Mouse (Mus musculus) liver (tissue): Measurements from ENCODE around the gene Lpcat3.

Source experiments
- DNase-seq: peaks from one replicate; pipeline ENCODE4 v3.0.0-alpha.2; 2020; ENCODE audit warnings: mixed read lengths

Lpcat3 gene

DNA sequence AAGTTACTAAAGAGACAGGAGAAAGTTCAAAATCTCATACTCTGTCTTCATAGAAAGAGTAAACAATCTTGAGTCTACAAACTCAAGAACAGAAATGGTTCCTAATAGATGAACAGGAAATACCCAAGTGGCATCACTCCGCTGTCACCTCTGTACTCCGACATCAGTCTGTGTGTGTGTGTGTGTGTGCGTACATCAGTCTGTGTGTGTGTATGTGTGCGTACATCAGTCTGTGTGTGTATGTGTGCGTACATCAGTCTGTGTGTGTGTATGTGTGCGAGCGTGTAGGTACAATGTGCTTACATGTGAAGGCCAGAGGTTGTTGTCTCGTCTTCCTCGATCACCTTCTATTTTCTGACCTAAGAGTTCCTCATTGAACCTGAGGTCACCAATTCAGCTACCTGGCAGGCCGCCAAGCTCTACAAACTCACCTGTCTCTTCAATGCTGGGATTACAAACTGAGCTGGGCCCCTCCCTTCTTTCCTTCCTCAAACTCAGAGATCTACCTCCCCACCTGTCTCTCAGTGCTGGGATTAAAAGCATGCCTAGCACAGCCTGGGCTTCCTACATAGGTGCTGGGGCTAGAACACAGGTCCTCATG lies 45.6 kb downstream of the Lpcat3 start:
- DNase-seq: no peak

DNA sequence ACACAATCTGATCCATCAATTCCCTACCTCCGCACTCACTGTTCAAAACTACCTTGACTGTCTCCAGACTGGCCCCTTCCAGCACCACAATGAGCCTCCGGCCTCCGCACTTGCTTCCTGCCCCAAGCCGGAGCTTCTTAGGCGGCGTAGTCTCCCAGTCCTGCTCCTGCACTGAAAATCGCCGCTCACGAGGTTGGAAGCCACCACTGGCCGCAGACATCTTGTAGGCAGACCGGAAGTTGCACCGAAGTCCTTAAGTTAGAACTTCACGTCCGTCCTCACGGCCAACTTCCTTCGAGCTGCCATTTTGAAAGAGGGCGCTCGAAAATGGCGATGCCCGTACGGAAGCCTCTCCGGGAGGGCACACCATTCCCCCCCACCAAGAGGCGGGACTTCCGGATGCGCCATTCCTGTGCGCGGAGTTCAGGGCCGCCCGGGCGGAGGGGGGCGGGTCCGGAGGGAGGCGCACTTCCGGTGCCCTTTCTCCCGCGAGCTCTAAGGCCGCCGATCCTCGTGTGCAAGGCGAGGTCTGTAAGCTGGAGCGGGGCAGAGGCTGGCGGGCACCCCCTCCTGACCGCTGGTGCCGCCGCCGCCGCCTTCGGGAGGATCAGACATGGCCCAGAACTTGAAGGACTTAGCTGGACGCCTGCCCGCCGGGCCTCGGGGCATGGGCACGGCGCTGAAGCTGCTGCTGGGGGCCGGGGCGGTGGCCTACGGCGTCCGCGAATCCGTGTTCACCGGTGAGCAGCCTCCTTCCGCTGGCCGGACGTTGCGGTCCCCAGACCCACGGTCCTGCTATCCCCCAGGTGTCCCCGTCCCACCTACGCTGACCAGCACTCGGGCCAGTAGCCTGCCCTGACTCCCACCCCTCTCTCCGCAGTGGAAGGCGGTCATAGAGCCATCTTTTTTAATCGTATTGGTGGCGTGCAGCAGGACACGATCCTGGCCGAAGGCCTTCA lies 49.3 kb downstream of the Lpcat3 start, which contains the start of the genes Emg1 and Phb2:
Gene Emg1, minus strand, starts transcription at position 355 of the 959 bp plus-strand sequence.
Gene Phb2, plus strand, starts transcription at position 513 of the 959 bp plus-strand sequence.
- DNase-seq: peak; percentile 97

DNA sequence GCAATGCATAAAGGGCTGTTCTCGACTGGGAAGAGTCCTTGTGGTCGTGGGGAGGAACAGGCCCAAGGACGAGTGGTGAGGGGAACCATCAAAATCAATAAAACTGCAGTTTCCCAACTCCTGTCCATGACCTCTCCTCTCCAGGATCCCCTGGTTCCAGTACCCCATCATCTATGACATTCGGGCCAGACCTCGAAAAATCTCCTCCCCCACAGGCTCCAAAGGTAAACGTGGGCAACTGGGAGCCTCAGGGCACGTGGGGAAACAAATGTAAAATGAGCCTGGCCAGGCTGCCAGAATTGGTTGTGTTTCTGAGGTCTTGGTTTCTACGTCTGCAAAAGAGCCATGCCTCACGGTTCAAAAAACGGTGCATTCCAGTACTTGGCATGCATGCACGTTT lies 50.1 kb downstream of the Lpcat3 start:
- no peak for DNase-seq

DNA sequence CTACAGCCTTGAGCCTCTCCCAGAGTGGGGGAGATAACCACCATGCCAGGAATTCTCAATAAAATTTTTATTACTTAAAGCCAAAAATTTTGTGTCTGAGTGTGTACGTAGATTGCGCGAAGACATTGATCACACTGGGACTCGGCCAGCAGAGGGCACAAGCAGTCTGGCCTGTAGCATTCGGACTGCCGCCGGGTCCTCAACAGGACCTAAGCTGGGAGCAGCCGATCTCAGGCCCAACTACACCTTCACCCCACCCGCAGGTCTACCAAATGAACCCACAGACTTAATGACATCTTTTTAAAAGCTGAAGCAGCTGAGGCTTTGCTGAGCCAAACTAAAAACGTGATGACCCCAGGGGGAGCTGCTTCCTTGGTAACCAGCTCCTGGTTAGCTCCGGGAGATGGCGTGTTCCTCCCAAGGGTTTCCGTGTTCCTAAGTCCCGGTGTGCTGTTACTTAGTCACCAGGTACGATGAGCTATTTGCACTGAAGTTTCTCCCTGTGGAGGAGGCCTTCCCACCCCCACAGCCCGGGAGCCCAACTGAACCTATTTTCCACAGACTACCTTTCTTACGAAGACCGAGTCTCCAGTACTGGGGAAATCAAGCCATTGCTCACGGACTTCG lies 54.1 kb downstream of the Lpcat3 start:
- peak; percentile 67 for DNase-seq

DNA sequence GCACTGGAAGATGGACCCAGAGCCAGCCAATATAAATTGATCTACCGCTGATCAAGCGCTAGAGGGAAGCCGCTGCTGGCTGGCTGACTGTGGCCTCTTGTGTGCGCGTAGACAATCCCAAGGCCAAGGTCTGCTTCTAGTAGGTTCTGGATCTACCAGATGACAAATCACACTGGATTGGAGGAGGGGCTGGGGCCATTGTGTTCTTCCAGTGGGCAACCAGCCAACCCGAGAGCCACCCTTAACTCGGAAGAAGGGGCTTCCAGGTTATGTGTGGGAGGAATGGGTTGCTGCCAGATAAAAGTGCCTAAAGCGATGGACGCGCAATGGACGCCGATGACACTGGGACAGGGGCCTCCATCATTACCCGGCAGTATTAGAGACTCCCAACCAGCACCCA lies 55.1 kb downstream of the Lpcat3 start:
- DNase-seq: no peak

DNA sequence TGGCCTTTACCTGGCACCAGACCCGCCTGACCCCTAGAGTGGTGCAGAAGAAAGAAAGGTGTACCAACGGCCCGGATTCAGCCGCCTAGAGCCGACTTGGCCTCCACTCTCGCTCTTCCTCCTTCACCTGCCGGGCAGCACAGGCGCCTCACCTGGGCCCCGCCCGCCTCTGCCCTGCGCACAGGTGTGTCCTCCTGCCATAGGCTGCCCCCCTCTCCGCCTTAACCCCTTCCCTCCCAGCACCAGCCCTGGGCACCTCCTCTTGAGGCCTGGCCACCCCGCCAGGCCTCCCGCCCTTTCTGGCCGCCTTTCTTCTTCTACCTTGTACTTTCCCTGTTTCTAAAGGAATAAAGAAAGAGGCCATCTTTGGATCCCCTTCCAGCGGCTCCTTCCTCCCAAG lies 55.9 kb downstream of the Lpcat3 start:
- no peak for DNase-seq

DNA sequence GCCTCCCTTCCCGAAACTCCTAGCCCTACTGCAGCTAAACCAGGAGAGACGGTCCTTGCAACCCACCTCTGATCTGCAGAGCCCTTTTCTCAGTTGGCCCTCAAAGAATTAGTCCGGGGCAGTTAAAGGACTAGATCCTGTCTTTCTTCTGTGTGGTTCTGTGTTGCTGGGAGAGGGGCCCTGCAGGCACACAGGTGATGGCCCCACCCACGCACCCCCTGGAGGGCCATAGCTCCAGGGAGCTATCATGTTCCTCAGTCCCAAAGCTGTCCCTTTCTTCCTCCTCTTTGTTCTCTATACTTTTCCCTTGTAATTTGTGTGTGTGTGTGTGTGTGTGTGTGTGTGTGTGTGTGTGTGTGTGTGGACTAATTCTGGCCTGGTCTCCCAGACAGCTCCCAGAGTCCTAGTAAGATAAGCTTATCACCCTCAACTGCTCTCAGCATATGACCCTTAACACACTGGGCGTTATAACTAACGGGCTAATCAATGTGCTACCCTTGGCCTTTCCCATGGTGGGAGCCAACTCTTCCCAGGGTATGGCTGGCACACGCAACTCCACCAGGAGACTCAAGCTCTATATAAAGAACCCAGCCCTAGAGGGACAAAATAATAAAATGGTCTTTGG lies 56.6 kb downstream of the Lpcat3 start:
- peak; percentile 62 for DNase-seq

DNA sequence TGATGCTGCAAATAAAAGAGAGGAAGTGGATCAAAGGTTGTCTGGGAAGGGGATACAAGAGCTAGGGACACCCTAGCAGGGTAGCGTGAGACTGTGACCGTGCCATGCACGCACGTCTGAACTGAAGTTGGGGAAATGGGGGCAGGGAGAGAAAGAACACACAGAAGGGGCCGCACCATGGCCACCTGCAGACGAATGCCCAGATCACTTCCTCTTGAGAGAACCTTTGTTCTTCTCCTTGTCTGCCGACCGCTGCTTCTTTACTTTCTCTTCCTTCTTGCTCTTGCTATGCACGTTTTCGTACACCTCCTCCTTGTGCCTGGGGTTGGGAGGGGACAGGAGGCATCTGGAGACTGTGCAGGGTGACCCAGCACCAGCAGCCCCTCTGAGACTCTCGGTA lies 58.1 kb downstream of the Lpcat3 start:
- DNase-seq: no peak

DNA sequence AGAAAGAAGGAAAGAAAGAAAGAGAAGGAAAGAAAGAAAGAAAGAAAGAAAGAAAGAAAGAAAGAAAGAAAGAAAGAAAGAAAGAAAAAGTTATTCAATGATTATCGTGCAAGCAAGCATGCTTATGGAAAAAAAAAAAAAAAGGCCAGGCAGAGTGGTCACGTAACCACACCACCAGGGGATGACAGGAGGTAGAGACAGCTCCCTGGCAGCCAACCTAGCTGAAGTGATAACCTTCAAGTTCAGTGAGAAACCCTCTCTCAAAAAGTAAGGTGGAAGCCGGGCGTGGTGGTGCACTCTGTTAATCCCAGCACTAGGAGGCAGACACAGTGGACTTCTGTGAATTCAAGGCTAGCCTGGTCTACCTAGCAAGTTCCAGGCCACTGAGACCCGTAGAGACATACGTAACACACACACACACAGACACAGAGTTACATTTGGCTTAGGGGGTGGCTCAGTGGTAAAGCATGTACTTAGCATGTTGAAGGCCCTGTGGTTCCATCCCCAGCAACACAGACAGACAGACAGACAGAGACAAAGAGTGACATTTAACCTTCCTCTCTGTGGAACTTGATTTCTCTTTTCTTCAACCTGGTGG lies 60.1 kb downstream of the Lpcat3 start:
- DNase-seq: no peak

DNA sequence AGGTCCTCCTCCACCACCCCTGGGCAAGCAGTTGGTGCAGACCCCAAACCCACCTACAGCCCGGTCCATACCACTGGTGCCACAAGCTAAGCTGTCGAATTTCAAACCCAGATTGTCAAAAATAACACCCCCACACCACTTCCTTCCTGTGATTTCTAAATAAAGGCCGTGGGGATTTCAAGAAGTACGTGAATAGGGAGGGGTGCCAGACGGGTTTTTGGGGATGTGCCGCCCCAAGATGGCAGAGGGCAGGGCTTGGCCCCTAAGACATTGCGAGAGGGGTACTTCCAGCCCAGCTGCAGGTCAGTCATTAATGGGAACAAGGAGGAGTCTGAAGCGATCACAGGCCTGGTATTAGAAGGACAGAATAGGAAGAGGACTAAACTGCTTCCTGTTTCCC lies 60.7 kb downstream of the Lpcat3 start:
- no peak for DNase-seq

DNA sequence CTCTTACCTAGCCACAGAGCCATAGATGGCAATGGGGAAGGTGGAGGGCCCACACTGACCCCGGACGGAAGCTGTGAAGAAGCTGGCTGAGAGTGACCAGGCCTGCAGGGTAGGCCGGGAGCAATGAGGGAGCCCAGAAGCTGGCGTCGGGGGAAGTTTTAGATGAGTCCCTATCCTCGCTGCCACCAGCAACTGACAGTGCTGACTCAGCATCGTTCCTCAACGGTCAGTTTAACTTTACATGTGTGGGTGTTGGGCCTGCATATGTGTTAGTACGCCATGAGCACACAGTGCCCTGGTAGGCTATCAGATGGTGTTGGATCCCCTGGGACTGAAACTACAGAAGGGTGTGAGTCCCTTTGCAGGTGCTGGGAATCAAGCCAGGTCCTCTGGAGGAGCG lies 61.6 kb downstream of the Lpcat3 start:
- no peak for DNase-seq

DNA sequence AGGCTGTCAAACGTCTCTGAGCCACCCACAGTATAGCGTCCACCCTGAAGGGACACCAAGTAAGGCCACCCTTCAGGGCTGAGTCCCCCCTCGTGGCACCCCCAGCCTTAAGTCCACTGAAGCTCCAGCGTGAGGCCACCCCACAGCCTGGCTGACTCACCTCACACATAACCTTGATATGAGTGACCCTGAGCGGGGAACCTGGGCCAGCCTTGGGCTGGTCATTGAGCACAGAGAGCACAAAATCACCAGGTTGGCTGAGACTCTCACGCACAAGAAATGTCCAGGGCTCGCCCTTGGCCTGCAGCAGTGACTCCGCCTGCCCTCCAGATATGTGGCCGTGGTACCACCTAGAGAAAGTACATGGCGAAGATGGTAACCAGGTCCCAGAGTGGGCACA lies 65.8 kb downstream of the Lpcat3 start:
- no peak for DNase-seq

DNA sequence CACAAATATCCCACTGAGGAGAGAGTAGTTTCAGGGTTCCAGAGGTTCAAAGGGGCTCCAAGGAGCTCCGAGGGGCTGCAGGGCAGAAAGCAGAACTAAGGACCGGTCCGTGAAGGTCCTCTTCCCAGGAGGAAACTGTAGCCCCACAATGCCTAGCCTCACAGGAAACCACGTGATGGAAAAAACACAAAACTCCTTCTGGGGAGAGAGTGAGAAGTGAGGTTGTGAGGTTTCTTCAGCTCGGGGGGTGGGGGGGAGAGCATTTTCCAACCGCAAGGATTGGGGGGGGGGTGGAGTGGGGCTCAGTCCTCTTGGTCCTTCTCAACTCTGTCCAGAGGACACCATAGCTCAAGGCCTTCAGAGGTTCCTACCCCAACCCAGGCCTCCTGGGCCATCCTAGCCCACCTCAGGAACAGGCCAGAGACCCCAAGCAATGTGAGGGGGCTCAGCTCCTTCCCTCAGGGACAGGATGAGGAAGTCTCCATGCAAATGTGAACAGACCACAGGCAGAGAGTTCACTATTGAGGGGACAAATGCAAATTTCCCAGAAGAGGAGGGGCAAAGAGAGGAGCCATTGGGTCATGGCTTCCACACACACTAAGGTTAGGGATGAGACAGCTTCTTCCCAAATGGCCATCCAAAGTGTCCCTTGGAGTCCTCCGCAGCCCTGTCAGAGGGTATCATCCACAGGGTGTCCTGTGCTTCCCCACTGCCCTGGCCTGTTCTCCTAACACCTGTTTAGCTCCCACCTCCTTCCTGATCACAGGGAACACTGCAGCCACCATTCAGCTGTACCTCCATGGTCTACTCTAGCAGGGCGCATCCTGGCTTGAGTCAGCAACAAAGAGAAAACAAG lies 67.3 kb downstream of the Lpcat3 start:
- DNase-seq: no peak

DNA sequence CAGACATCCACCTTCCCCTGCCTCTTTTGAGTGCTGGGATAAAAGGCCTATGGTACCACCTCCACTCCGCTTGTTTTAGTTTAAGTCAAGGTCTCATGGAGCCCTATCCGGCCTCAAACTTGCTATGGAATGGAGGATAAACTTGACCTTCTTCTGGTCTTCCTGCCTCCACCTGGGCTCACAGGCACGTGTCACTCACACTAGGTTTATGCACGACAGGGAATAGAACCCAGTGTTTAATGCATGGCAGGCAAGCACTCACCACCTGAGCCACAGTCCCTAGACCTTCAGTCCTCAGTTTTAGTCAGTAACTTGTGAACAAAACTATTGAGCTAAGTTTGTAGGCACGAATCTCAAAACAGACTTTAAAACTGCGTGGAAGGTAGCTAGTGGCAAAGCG lies 68.2 kb downstream of the Lpcat3 start:
- DNase-seq: no peak

DNA sequence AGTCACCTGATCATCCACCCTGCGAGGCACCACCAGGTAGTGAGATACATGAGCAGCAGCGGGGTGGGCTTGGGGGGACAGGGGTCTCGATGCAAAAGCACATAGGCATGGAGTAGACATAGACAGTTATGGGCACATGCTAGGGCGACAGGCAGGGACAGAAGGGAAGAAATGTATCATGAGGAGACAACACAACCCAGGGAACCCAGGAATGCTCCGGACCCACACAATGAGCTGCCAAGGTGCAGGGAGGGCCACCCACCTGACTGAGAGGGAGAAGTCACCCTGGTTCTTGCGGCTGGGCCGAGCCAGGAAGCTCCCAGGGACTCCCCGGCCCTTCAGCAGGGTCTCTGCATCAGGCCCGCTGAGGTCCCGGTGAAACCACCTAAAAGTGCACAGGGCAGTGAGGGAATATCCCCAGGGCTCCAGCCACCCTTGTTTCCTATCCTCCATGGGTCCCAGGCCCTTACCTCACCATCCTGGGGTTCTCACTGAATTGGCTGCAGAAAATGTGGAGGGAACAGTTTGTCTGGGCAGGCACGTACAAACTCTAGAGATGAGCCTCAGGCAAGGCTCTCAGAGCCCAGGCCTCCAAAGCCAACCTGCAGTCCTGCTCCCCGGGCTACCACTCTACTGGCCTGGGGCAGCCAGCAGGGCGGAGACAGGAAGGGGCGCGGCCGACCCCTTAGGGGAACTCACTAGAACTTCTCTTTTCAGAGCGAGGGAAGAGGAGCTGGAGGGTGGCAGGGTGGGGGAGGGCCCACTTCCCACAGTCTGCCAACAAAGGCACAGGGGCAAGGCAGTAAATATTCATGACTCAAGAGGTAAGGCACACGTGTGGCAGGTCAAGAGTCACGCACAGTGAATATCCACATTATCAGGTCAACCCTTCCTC lies 69.9 kb downstream of the Lpcat3 start:
- DNase-seq: peak; percentile 72

DNA sequence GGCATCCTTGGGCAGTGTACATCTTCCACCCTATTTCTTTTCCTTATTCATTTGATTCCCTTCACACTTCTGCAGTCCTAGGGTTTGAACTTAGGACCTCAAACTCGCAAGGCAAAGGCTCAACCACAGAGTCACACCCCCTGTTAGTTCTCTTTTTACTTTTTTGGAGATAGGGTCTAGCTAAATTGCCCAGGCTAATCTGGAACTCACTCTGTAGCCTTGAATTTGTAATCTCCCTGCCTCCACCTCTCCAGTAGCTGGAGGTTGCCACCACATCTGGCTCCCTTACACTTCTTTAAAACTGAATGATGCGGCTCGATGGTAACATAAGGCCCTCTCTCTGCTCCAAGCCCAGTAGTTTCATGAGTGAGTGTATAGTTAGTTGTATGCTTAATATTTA lies 71.6 kb downstream of the Lpcat3 start:
- no peak for DNase-seq

DNA sequence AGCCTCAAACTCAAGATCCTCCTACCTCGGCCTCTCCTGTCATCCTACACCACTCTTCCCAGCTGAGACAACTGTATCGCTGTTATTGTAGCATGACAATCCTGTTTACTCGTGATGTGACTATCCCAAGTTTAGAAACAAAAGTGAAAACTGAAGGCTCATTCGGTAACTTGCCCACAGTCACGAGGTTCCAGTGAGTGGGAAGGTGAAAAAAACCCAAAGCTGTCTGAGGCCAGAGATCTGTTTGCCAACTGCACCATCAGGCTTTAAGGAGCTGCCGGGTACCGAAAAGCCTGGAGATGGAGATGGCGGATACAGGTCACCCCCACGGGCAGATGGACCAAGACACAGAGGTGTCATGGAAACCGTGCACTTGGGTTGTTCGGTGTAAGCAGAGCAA lies 74.2 kb downstream of the Lpcat3 start:
- no peak for DNase-seq

DNA sequence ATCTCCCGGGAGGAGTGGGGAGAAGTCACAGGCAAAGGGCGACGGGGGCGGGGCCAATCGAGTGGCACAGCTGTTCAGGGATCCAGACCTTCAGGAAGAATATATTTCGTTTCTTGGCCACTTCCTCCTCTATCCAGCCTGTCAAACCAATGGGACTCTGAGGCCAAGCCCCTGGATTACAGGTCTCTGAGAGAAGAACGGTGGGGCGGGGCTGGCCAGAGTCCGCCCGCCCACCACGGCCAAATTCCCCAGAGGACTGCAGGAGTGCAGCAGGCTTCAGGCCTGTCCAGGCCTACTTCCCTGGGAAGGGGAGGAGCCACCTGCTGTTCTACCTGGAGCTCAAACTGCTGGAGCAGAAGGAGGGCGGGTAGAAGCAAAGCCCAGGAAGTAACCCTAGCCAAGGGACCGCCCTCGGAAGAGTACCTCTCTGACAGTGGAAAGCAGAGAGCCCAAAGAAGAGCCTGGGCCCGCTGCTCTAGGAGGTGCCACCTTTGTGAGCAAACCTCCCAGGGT lies 75.7 kb downstream of the Lpcat3 start, which contains the start of gene Ptpn6:
Gene Ptpn6, minus strand, starts transcription at position 204 of the 513 bp plus-strand sequence.
- DNase-seq: peak; percentile 70

DNA sequence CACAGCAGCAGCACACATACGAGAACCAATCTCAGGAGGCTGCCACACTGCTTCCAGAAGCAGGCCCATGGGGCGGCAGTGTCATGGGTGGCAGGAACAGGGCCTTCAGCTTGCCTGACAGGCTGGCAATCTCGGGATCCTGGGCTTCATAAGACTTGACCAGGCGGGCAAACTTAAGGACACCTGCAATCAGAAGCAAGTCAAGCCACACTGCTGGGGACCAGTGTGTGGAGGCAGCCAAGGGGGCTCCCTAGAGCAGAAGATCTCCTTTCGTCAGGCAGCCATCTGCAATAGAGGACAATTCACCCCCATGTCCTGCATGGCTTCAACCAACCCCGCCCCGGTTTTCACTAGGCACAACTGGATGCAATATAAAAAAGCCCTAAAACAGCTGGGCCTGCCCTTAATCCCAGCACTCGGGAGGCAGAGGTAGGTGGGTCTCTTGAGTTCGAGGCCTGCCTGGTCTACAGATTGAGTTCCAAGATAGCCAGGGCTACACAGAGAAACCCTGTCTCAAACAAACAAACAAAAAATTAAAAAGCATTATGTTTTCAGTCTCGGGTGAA lies 76.5 kb downstream of the Lpcat3 start:
- DNase-seq: no peak
